In the genomic region with DNA sequence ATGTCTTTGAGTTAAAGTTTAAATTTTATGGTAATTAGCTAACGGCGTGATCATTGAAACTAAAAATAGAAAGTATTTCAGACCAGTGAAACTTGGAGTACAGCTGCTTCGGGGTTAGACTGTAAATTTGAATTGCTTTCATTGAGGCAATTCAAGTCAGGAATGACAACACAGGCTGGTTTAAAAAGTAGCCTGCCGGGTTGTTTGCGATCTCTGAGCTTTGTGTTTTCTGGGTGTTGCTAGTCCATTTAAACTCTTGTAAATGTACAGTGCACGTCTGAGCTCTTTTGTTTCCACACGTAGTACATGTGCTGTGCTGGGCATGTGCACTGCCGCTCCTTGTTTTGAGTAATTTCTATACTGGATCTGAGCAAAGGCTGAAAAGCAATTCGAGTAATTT, we compare ENCODE assay signal across 14 mouse cellular contexts. TPM values are rescaled to one million over a fixed set of nuclear protein-coding genes. Genes with fewer than 3 reads are reported as not detected.
DNase-seq lines count a peak whose midpoint lies in the region; ATAC-seq and TF ChIP-seq lines count a peak whose summit lies in the region.
"Had no signal": no experiment of that assay in that cellular context is flagged by ENCODE, and none has a peak within 500 bp of the region (broad histone marks: within the 10 kb centered on the region; RNA-seq: fewer than 3 reads in every experiment).

No protein-coding gene starts in this region.

- H3K4me3 ChIP-seq in forebrain, embryonic 14.5 days (ENCODE audit: low read depth, low read length): no peak overlapping the region
- H3K4me3 ChIP-seq in forebrain, embryonic 11.5 days (ENCODE audit: low read depth, low read length): no peak overlapping the region
- H3K4me3 ChIP-seq in lung, embryonic 14.5 days (ENCODE audit: low read depth, low read length): no peak overlapping the region
- no peak overlapping the region for H3K4me3 ChIP-seq in liver, postnatal 0 days (ENCODE audit: low read depth, low read length)

- peak; percentile 62 for DNase-seq in forebrain, embryonic 14.5 days (ENCODE audit: low spot score)
- DNase-seq in forebrain, embryonic 11.5 days (ENCODE audit: low spot score): no peak
- no peak for DNase-seq in lung, embryonic 14.5 days
- no peak for DNase-seq in lung, adult 18-20 months
- DNase-seq in kidney, adult 18-20 months: peak; percentile 44
- no peak for DNase-seq in liver, postnatal 0 days
- no peak for DNase-seq in MN1 (ENCODE audit: low spot score)
- DNase-seq in left cerebral cortex, adult 8-10 months (ENCODE audit: low spot score in 2 of 2): no peak
- DNase-seq: adrenal gland, postnatal 36 days; cerebellum, adult 11-12 months; heart, adult 18-20 months; lung, postnatal 4 days; midbrain, embryonic 14.5 days; thymus, postnatal 14 days had no signal

- no peak for TF ChIP-seq EP300 in liver, postnatal 0 days (IDR thresholded peaks at IDR 0.05; ENCODE audit: low read depth)

- H3K4me2 ChIP-seq in forebrain, embryonic 14.5 days (ENCODE audit: low read length): no peak overlapping the region
- H3K4me2 ChIP-seq in forebrain, embryonic 11.5 days (ENCODE audit: low read depth, low read length, severe bottlenecking): no peak overlapping the region
- H3K4me2 ChIP-seq in lung, embryonic 14.5 days: no peak overlapping the region
- H3K4me2 ChIP-seq in liver, postnatal 0 days (ENCODE audit: low read depth, low read length): peak overlapping the region; percentile 50; the same call in 1 of the 2 replicates

- 0 out of 2 replicates have a peak overlapping the region, but pooled peaks have one; percentile 21 for H3K27ac ChIP-seq in forebrain, embryonic 14.5 days (ENCODE audit: low read depth, low read length)
- H3K27ac ChIP-seq in forebrain, embryonic 11.5 days (ENCODE audit: low read depth, low read length): no peak overlapping the region
- peak overlapping the region; percentile 50 for H3K27ac ChIP-seq in lung, embryonic 14.5 days (ENCODE audit: low read depth)
- peak overlapping the region; percentile 70 for H3K27ac ChIP-seq in liver, postnatal 0 days (ENCODE audit: low read depth)

- H3K9ac ChIP-seq in forebrain, embryonic 14.5 days (ENCODE audit: low read length): no peak overlapping the region
- H3K9ac ChIP-seq in forebrain, embryonic 11.5 days (ENCODE audit: low read length): no peak overlapping the region
- no peak overlapping the region for H3K9ac ChIP-seq in lung, embryonic 14.5 days
- H3K9ac ChIP-seq in liver, postnatal 0 days (replicated peaks): no peak overlapping the region; the same call in 1 of the 2 replicates

- TF ChIP-seq CTCF in lung, embryonic 14.5 days (IDR thresholded peaks at IDR 0.05; ENCODE audit: low read depth): no peak
- no peak for TF ChIP-seq CTCF in liver, postnatal 0 days (IDR thresholded peaks at IDR 0.05; ENCODE audit: low read depth)

- ATAC-seq in forebrain, embryonic 14.5 days: peak; percentile 77
- ATAC-seq in forebrain, embryonic 11.5 days (replicated peaks; ENCODE audit: low FRiP score): no peak
- no peak for ATAC-seq in lung, embryonic 14.5 days (ENCODE audit: insufficient read depth)
- ATAC-seq in liver, postnatal 0 days: peak; percentile 73

- no peaks in the 10 kb centered on the region for H3K36me3 ChIP-seq in forebrain, embryonic 14.5 days (ENCODE audit: control insufficient read depth, insufficient read depth, low read length)
- H3K36me3 ChIP-seq in forebrain, embryonic 11.5 days (ENCODE audit: control insufficient read depth, insufficient read depth, low read length): no peaks in the 10 kb centered on the region
- H3K36me3 ChIP-seq in lung, embryonic 14.5 days (ENCODE audit: insufficient read depth): no peaks in the 10 kb centered on the region
- no peaks in the 10 kb centered on the region for H3K36me3 ChIP-seq in liver, postnatal 0 days (replicated peaks; ENCODE audit: insufficient read depth, low read length)

- H3K9me3 ChIP-seq in forebrain, embryonic 14.5 days (replicated peaks; ENCODE audit: control insufficient read depth, low read length): no peaks in the 10 kb centered on the region
- no peaks in the 10 kb centered on the region for H3K9me3 ChIP-seq in forebrain, embryonic 11.5 days (ENCODE audit: control insufficient read depth, low read length)
- no peaks in the 10 kb centered on the region for H3K9me3 ChIP-seq in lung, embryonic 14.5 days (ENCODE audit: low read depth, low read length)
- no peaks in the 10 kb centered on the region for H3K9me3 ChIP-seq in liver, postnatal 0 days (ENCODE audit: low read length)

- peaks cover 10% of the 10 kb centered on the region for H3K4me1 ChIP-seq in forebrain, embryonic 14.5 days (ENCODE audit: control insufficient read depth, insufficient read depth, low read length)
- no peaks in the 10 kb centered on the region for H3K4me1 ChIP-seq in forebrain, embryonic 11.5 days (replicated peaks; ENCODE audit: control insufficient read depth, insufficient read depth, low read length)
- no peaks in the 10 kb centered on the region for H3K4me1 ChIP-seq in lung, embryonic 14.5 days (ENCODE audit: insufficient read depth)
- peaks cover 21% of the 10 kb centered on the region for H3K4me1 ChIP-seq in liver, postnatal 0 days (ENCODE audit: insufficient read depth)

- no peaks in the 10 kb centered on the region for H3K27me3 ChIP-seq in forebrain, embryonic 14.5 days (replicated peaks; ENCODE audit: control insufficient read depth, insufficient read depth, low read length)
- H3K27me3 ChIP-seq in forebrain, embryonic 11.5 days (ENCODE audit: control insufficient read depth, insufficient read depth, low read length): no peaks in the 10 kb centered on the region
- H3K27me3 ChIP-seq in lung, embryonic 14.5 days (ENCODE audit: insufficient read depth, low read length): no peaks in the 10 kb centered on the region
- H3K27me3 ChIP-seq in liver, postnatal 0 days (ENCODE audit: insufficient read depth, low read length): no peaks in the 10 kb centered on the region

- 26% methylated on average over 9 of the region's 9 CpGs for WGBS in forebrain, embryonic 14.5 days
- 76% methylated on average over 9 of the region's 9 CpGs for WGBS in forebrain, embryonic 11.5 days
- WGBS in lung, embryonic 14.5 days: 66% methylated on average over 9 of the region's 9 CpGs
- 56% methylated on average over 9 of the region's 9 CpGs for WGBS in liver, postnatal 0 days (ENCODE audit: insufficient replicate concordance)

RNA-seq across cellular contexts. Expression of a gene that starts 28.2 kb away (rescaled TPM):
- polyA plus RNA-seq in forebrain, embryonic 14.5 days (2014; fragmentation: Nextera tagmentation; extraction: Ambion mirVana): 16.3 and 21.3 TPM in 2 replicates
- polyA plus RNA-seq in forebrain, embryonic 11.5 days (2014; fragmentation: Nextera tagmentation; extraction: Ambion mirVana): 27.9 and 28.3 TPM in 2 replicates
- 16.4 and 18.1 TPM in 2 replicates for polyA plus RNA-seq in lung, embryonic 14.5 days (2014; fragmentation: Nextera tagmentation; extraction: Ambion mirVana)
- 2.1 and 2.3 TPM in 2 replicates for polyA plus RNA-seq in liver, postnatal 0 days (2015; fragmentation: Nextera tagmentation; extraction: Ambion mirVana)
- total RNA-seq in left cerebral cortex, adult 8-10 months (2022): 10 to 100 TPM; 61.2 to 64.7 (median 62.8) TPM

Comparison
In these comparisons a context has a peak if more than half of its experiments do, and no peak if none do; other contexts are left out.
1. ATAC-seq: peak in forebrain, embryonic 14.5 days (single experiment) and liver, postnatal 0 days (single experiment); none in forebrain, embryonic 11.5 days (single experiment) and lung, embryonic 14.5 days (single experiment).
2. DNase-seq: peak in forebrain, embryonic 14.5 days (single experiment) and kidney, adult 18-20 months (single experiment); none in forebrain, embryonic 11.5 days (single experiment), lung, embryonic 14.5 days (single experiment), lung, adult 18-20 months (0 of 2), liver, postnatal 0 days (single experiment), MN1 (single experiment) and left cerebral cortex, adult 8-10 months (0 of 2).